Mouse (Mus musculus) hindbrain, embryonic 10.5 days (tissue): ENCODE data around the gene Mfap4. TPM values are rescaled to one million over a fixed set of nuclear protein-coding genes. Genes with fewer than 3 reads are reported as not detected.

ENCODE experiments used
- DNase-seq: peaks from one replicate; pipeline ENCODE4 v3.0.0-alpha.2; 2017; ENCODE audit warnings: low spot score
- H3K27ac ChIP-seq: fragments of 300-500 bp; sonication (generic); 2 replicates; pipeline ENCODE4 v1.5.1; 2016; ENCODE audit warnings: mild to moderate bottlenecking, moderate library complexity
- H3K27me3 ChIP-seq: fragments of 300-500 bp; sonication (generic); 2 replicates; pipeline ENCODE4 v1.6.1; 2016; ENCODE audit warnings: mild to moderate bottlenecking; ENCODE audit not compliant: poor library complexity, insufficient read depth, severe bottlenecking
- H3K36me3 ChIP-seq: fragments of 300-500 bp; sonication (generic); 2 replicates; pipeline ENCODE4 v1.6.1; 2016; ENCODE audit warnings: mild to moderate bottlenecking, moderate library complexity
- H3K4me1 ChIP-seq: fragments of 300-500 bp; sonication (generic); replicated peaks from 2 replicates; pipeline ENCODE4 v1.6.1; 2016; ENCODE audit warnings: mild to moderate bottlenecking
- H3K4me3 ChIP-seq: fragments of 300-500 bp; sonication (generic); 2 replicates; pipeline ENCODE4 v1.5.1; 2016; ENCODE audit warnings: mild to moderate bottlenecking, moderate library complexity
- H3K9me3 ChIP-seq: fragments of 300-500 bp; sonication (generic); 2 replicates; pipeline ENCODE4 v1.6.1; 2016; ENCODE audit warnings: mild to moderate bottlenecking, moderate library complexity
- WGBS: fragments of 180-500 bp; shearing (Covaris S2); methylation state at CpG from one replicate; pipeline ENCODE4 v1.1.7; 2016; 5-methylcytosine and 5-hydroxymethylcytosine counted together
- polyA plus RNA-seq: library from polyadenylated mRNA; unstranded; fragments of >200 nt; fragmentation: Nextera tagmentation; extraction: Ambion mirVana; gene quantifications from 2 replicates; pipeline ENCODE4 v1.2.1, GENCODE M21; 2016

Mfap4 gene
- polyA plus RNA-seq, result 78.2 and 88.3 TPM in 2 replicates

- H3K36me3 ChIP-seq, result peaks cover 36% of the 10 kb centered on the region
- H3K27ac ChIP-seq, result peak within 1 kb of the TSS; percentile 95
- 5% methylated on average over 20 of the region's 20 CpGs for WGBS
- peaks cover 72% of the 10 kb centered on the region for H3K4me1 ChIP-seq
- H3K9me3 ChIP-seq, result no peaks in the 10 kb centered on the region
- peak; percentile 82 for DNase-seq
- peak within 1 kb of the TSS; percentile 48 for H3K4me3 ChIP-seq
- H3K27me3 ChIP-seq, result no peaks in the 10 kb centered on the region
Observed at GRCm38 (mm10) chr11:61484613-61485540, at the start of gene Mfap4. Gene Mfap4 (plus strand): TSS chr11:61485431.

- H3K36me3 ChIP-seq, result no peaks in the 10 kb centered on the region
- H3K27me3 ChIP-seq, result no peaks in the 10 kb centered on the region
- peaks cover 22% of the 10 kb centered on the region for H3K4me1 ChIP-seq
- 68% methylated on average over 2 of the region's 2 CpGs for WGBS
- no peak for DNase-seq
- no peak overlapping the region for H3K4me3 ChIP-seq
- H3K9me3 ChIP-seq, result no peaks in the 10 kb centered on the region
- H3K27ac ChIP-seq, result peak overlapping the region; percentile 40; the same call in 1 of the 2 replicates
Observed at GRCm38 (mm10) chr11:61436298-61436697, 48.9 kb upstream of the Mfap4 start.

- peaks cover 22% of the 10 kb centered on the region for H3K4me1 ChIP-seq
- no peak for DNase-seq
- H3K36me3 ChIP-seq, result no peaks in the 10 kb centered on the region
- H3K27ac ChIP-seq, result no peak overlapping the region
- no peak overlapping the region for H3K4me3 ChIP-seq
- no peaks in the 10 kb centered on the region for H3K9me3 ChIP-seq
- 83% methylated on average over 3 of the region's 3 CpGs for WGBS
- no peaks in the 10 kb centered on the region for H3K27me3 ChIP-seq
Observed at GRCm38 (mm10) chr11:61439170-61439569, 46.1 kb upstream of the Mfap4 start.

GRCm38 (mm10) chr11:61440416-61440815 is 44.8 kb upstream of the Mfap4 start:
- no peak overlapping the region for H3K27ac ChIP-seq
- H3K4me1 ChIP-seq, result peaks cover 17% of the 10 kb centered on the region
- no peaks in the 10 kb centered on the region for H3K27me3 ChIP-seq
- no peaks in the 10 kb centered on the region for H3K9me3 ChIP-seq
- H3K4me3 ChIP-seq, result no peak overlapping the region
- 93% methylated on average over 4 of the region's 4 CpGs for WGBS
- no peak for DNase-seq
- no peaks in the 10 kb centered on the region for H3K36me3 ChIP-seq

- Histone ChIP-seq H3K4me3 (no peak overlapping the region), H3K9me3 (no peaks in the 10 kb centered on the region), H3K27ac (no peak overlapping the region), H3K4me1 (peaks cover 6% of the 10 kb centered on the region), H3K36me3 (no peaks in the 10 kb centered on the region), H3K27me3 (no peaks in the 10 kb centered on the region)
- DNase-seq, result no peak
- WGBS, result 83% methylated on average over 7 of the region's 7 CpGs
Observed at GRCm38 (mm10) chr11:61441670-61442069, 43.6 kb upstream of the Mfap4 start.

GRCm38 (mm10) chr11:61443807-61444206 is 41.4 kb upstream of the Mfap4 start:
- 88% methylated on average over 6 of the region's 6 CpGs for WGBS
- no peak overlapping the region for H3K27ac ChIP-seq
- no peaks in the 10 kb centered on the region for H3K4me1 ChIP-seq
- no peaks in the 10 kb centered on the region for H3K36me3 ChIP-seq
- DNase-seq, result no peak
- no peaks in the 10 kb centered on the region for H3K27me3 ChIP-seq
- no peaks in the 10 kb centered on the region for H3K9me3 ChIP-seq
- no peak overlapping the region for H3K4me3 ChIP-seq

- DNase-seq, result no peak
- WGBS, result 83% methylated on average over 8 of the region's 8 CpGs
- Histone ChIP-seq H3K27ac (no peak overlapping the region), H3K9me3 (no peaks in the 10 kb centered on the region), H3K4me1 (peaks cover 4% of the 10 kb centered on the region; the same call in 1 of the 2 replicates), H3K4me3 (no peak overlapping the region), H3K27me3 (peaks cover 9% of the 10 kb centered on the region), H3K36me3 (no peaks in the 10 kb centered on the region)
Observed at GRCm38 (mm10) chr11:61447296-61447695, 37.9 kb upstream of the Mfap4 start.

- H3K9me3 ChIP-seq, result no peaks in the 10 kb centered on the region
- no peak overlapping the region for H3K4me3 ChIP-seq
- H3K4me1 ChIP-seq, result peaks cover 10% of the 10 kb centered on the region
- H3K36me3 ChIP-seq, result no peaks in the 10 kb centered on the region
- no peak for DNase-seq
- H3K27ac ChIP-seq, result no peak overlapping the region
- H3K27me3 ChIP-seq, result peaks cover 17% of the 10 kb centered on the region
- WGBS, result 81% methylated on average over 5 of the region's 5 CpGs
Observed at GRCm38 (mm10) chr11:61448041-61448440, 37.2 kb upstream of the Mfap4 start.

- peaks cover 21% of the 10 kb centered on the region for H3K27me3 ChIP-seq
- no peak overlapping the region for H3K4me3 ChIP-seq
- 86% methylated on average over 9 of the region's 9 CpGs for WGBS
- H3K27ac ChIP-seq, result no peak overlapping the region
- DNase-seq, result no peak
- no peaks in the 10 kb centered on the region for H3K36me3 ChIP-seq
- peaks cover 17% of the 10 kb centered on the region for H3K4me1 ChIP-seq
- no peaks in the 10 kb centered on the region for H3K9me3 ChIP-seq
Observed at GRCm38 (mm10) chr11:61448599-61449225, 36.5 kb upstream of the Mfap4 start.

GRCm38 (mm10) chr11:61449499-61450292 is 35.5 kb upstream of the Mfap4 start:
- Histone ChIP-seq H3K4me3 (no peak overlapping the region), H3K27me3 (peaks cover 25% of the 10 kb centered on the region), H3K4me1 (peaks cover 23% of the 10 kb centered on the region), H3K9me3 (no peaks in the 10 kb centered on the region), H3K36me3 (no peaks in the 10 kb centered on the region), H3K27ac (peak overlapping the region; percentile 35; the same call in 1 of the 2 replicates)
- no peak for DNase-seq
- 74% methylated on average over 24 of the region's 24 CpGs for WGBS

- 78% methylated on average over 2 of the region's 2 CpGs for WGBS
- Histone ChIP-seq H3K27ac (no peak overlapping the region), H3K4me1 (peaks cover 6% of the 10 kb centered on the region), H3K9me3 (no peaks in the 10 kb centered on the region), H3K4me3 (no peak overlapping the region), H3K27me3 (no peaks in the 10 kb centered on the region), H3K36me3 (no peaks in the 10 kb centered on the region)
- no peak for DNase-seq
Observed at GRCm38 (mm10) chr11:61464071-61464470, 21.2 kb upstream of the Mfap4 start.

- Histone ChIP-seq H3K27me3 (no peaks in the 10 kb centered on the region), H3K27ac (no peak overlapping the region), H3K4me1 (peaks cover 11% of the 10 kb centered on the region), H3K9me3 (no peaks in the 10 kb centered on the region), H3K36me3 (no peaks in the 10 kb centered on the region), H3K4me3 (no peak overlapping the region)
- WGBS, result 69% methylated on average over 4 of the region's 4 CpGs
- DNase-seq, result no peak
Observed at GRCm38 (mm10) chr11:61465422-61465821, 19.8 kb upstream of the Mfap4 start.
